Mouse (Mus musculus): ENCODE results near the gene Tor2a. TPM values are rescaled to one million over a fixed set of nuclear protein-coding genes. Genes with fewer than 3 reads are reported as not detected.

Gene Tor2a
- polyA plus RNA-seq, 1 experiment, result 36.6 TPM

GRCm38 (mm10) chr2:32740916-32741272, 16.1 kb upstream of the Tor2a start, which contains the start of gene 6330409D20Rik:
Gene 6330409D20Rik, minus strand, starts transcription at chr2:32741016.
- Histone ChIP-seq H3K27ac (ENCODE audit: insufficient read depth, low read length) (no peak within 1 kb of the TSS), H3K4me1 (ENCODE audit: control insufficient read depth, insufficient read depth, low read length) (no peaks in the 10 kb centered on the region), H3K4me3 (ENCODE audit: insufficient read depth, low read length) (peak within 1 kb of the TSS; percentile 7)
- no peak for TF ChIP-seq POLR2A (IDR thresholded peaks at IDR 0.05; ENCODE audit: low read depth, low read length)
- no peak for TF ChIP-seq CTCF (IDR thresholded peaks at IDR 0.05; ENCODE audit: borderline replicate concordance, insufficient read depth, low read length)

GRCm38 (mm10) chr2:32741273-32742172, 15.5 kb upstream of the Tor2a start:
- no peak for TF ChIP-seq POLR2A (IDR thresholded peaks at IDR 0.05; ENCODE audit: low read depth, low read length)
- no peak for TF ChIP-seq CTCF (IDR thresholded peaks at IDR 0.05; ENCODE audit: borderline replicate concordance, insufficient read depth, low read length)
- Histone ChIP-seq H3K27ac (ENCODE audit: insufficient read depth, low read length) (no peak overlapping the region), H3K4me1 (ENCODE audit: control insufficient read depth, insufficient read depth, low read length) (no peaks in the 10 kb centered on the region), H3K4me3 (ENCODE audit: insufficient read depth, low read length) (peak overlapping the region; percentile 7)

- H3K27ac ChIP-seq (ENCODE audit: insufficient read depth, low read length), result no peak overlapping the region
- no peaks in the 10 kb centered on the region for H3K4me1 ChIP-seq (ENCODE audit: control insufficient read depth, insufficient read depth, low read length)
- TF ChIP-seq CTCF (IDR thresholded peaks at IDR 0.05; ENCODE audit: borderline replicate concordance, insufficient read depth, low read length), result no peak
- TF ChIP-seq POLR2A (IDR thresholded peaks at IDR 0.05; ENCODE audit: low read depth, low read length), result no peak
- H3K4me3 ChIP-seq (ENCODE audit: insufficient read depth, low read length), result no peak overlapping the region
Measured at GRCm38 (mm10) chr2:32742173-32742531, 14.9 kb upstream of the Tor2a start.

- Histone ChIP-seq H3K27ac (ENCODE audit: insufficient read depth, low read length) (no peak overlapping the region), H3K4me3 (ENCODE audit: insufficient read depth, low read length) (no peak overlapping the region), H3K4me1 (ENCODE audit: control insufficient read depth, insufficient read depth, low read length) (no peaks in the 10 kb centered on the region)
- no peak for TF ChIP-seq POLR2A (IDR thresholded peaks at IDR 0.05; ENCODE audit: low read depth, low read length)
- TF ChIP-seq CTCF (IDR thresholded peaks at IDR 0.05; ENCODE audit: borderline replicate concordance, insufficient read depth, low read length), result no peak
Measured at GRCm38 (mm10) chr2:32744272-32744982, 12.6 kb upstream of the Tor2a start.

- TF ChIP-seq CTCF (IDR thresholded peaks at IDR 0.05; ENCODE audit: borderline replicate concordance, insufficient read depth, low read length) (no peak), POLR2A (IDR thresholded peaks at IDR 0.05; ENCODE audit: low read depth, low read length) (no peak)
- H3K27ac ChIP-seq (ENCODE audit: insufficient read depth, low read length), result no peak overlapping the region
- no peaks in the 10 kb centered on the region for H3K4me1 ChIP-seq (ENCODE audit: control insufficient read depth, insufficient read depth, low read length)
- H3K4me3 ChIP-seq (ENCODE audit: insufficient read depth, low read length), result no peak overlapping the region
Measured at GRCm38 (mm10) chr2:32749082-32749481, 8.0 kb upstream of the Tor2a start.

GRCm38 (mm10) chr2:32750199-32750598, 6.8 kb upstream of the Tor2a start:
- Histone ChIP-seq H3K4me1 (ENCODE audit: control insufficient read depth, insufficient read depth, low read length) (no peaks in the 10 kb centered on the region), H3K4me3 (ENCODE audit: insufficient read depth, low read length) (no peak overlapping the region), H3K27ac (ENCODE audit: insufficient read depth, low read length) (no peak overlapping the region)
- TF ChIP-seq CTCF (IDR thresholded peaks at IDR 0.05; ENCODE audit: borderline replicate concordance, insufficient read depth, low read length), result no peak
- TF ChIP-seq POLR2A (IDR thresholded peaks at IDR 0.05; ENCODE audit: low read depth, low read length), result no peak

GRCm38 (mm10) chr2:32750887-32751664, 6.0 kb upstream of the Tor2a start:
- Histone ChIP-seq H3K27ac (ENCODE audit: insufficient read depth, low read length) (no peak overlapping the region), H3K4me3 (ENCODE audit: insufficient read depth, low read length) (peak overlapping the region; percentile 10), H3K4me1 (ENCODE audit: control insufficient read depth, insufficient read depth, low read length) (no peaks in the 10 kb centered on the region)
- TF ChIP-seq POLR2A (IDR thresholded peaks at IDR 0.05; ENCODE audit: low read depth, low read length) (peak; percentile 61), CTCF (IDR thresholded peaks at IDR 0.05; ENCODE audit: borderline replicate concordance, insufficient read depth, low read length) (no peak)

GRCm38 (mm10) chr2:32751665-32752033, 5.4 kb upstream of the Tor2a start:
- Histone ChIP-seq H3K4me1 (ENCODE audit: control insufficient read depth, insufficient read depth, low read length) (no peaks in the 10 kb centered on the region), H3K4me3 (ENCODE audit: insufficient read depth, low read length) (peak overlapping the region; percentile 10; the same call in 1 of the 2 replicates), H3K27ac (ENCODE audit: insufficient read depth, low read length) (no peak overlapping the region)
- TF ChIP-seq POLR2A (IDR thresholded peaks at IDR 0.05; ENCODE audit: low read depth, low read length), result no peak
- TF ChIP-seq CTCF (IDR thresholded peaks at IDR 0.05; ENCODE audit: borderline replicate concordance, insufficient read depth, low read length), result no peak

- Histone ChIP-seq H3K4me1 (ENCODE audit: control insufficient read depth, insufficient read depth, low read length) (no peaks in the 10 kb centered on the region), H3K4me3 (ENCODE audit: insufficient read depth, low read length) (no peak overlapping the region), H3K27ac (ENCODE audit: insufficient read depth, low read length) (no peak overlapping the region)
- TF ChIP-seq POLR2A (IDR thresholded peaks at IDR 0.05; ENCODE audit: low read depth, low read length), result no peak
- TF ChIP-seq CTCF (IDR thresholded peaks at IDR 0.05; ENCODE audit: borderline replicate concordance, insufficient read depth, low read length), result peak; percentile 12; the same call in 1 of the 2 replicates
Measured at GRCm38 (mm10) chr2:32752181-32752580, 4.9 kb upstream of the Tor2a start.

All from embryonic fibroblast, embryonic 13.5 days (primary cell).